Mouse (Mus musculus) heart, postnatal 14 days (tissue): Measurements from ENCODE around the gene Rxra. TPM values are rescaled to one million over a fixed set of nuclear protein-coding genes. Genes with fewer than 3 reads are reported as not detected.

ENCODE experiments used
- DNase-seq, 2 experiments: peaks; one replicate each; pipeline ENCODE4 v3.0.0; 2021 to 2022
- intact Hi-C: fragments of 180-260 bp; cut with DNase I; formaldehyde crosslinking; loops from one replicate; pipeline ENCODE4 v1.15.1; 2025
- total RNA-seq, 2 experiments: library from RNA; stranded (reverse); gene quantifications; 2 replicates each; pipeline ENCODE4 v1.2.3; 2021

The Rxra gene
- total RNA-seq, 2 experiments from 2014 or later, result 38.8 to 42.2 TPM

DNA sequence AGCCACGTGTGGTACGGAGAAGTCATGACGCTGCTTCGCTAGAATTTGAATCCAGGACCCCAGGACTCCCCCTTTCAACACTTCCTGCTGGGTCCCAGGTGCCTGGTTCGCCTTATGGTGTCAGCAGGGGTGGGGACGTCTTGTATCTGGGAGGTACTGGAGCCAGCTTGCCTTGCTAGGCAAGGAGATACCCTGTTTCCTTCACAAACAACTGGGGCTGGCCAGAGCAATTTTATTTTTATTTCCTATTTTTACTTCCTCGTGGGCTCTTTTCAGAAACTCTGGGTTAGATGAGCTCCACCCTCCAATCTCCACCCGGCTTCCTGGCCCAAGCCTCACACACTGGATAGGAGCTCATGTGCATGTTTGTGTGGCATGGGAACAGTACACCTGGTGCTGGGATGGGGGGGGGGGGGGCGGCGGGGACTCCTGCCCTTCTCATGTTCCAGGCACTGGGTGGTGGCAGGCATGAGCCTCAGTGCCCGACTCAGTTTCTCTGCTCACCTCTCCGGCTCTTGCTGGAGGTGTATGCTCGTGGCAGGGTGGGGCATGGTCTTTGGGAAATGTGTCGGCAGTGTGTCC, 15.0 kb downstream of the Rxra start:
- DNase-seq, result no peak
- intact Hi-C loops, result no loop called here

DNA sequence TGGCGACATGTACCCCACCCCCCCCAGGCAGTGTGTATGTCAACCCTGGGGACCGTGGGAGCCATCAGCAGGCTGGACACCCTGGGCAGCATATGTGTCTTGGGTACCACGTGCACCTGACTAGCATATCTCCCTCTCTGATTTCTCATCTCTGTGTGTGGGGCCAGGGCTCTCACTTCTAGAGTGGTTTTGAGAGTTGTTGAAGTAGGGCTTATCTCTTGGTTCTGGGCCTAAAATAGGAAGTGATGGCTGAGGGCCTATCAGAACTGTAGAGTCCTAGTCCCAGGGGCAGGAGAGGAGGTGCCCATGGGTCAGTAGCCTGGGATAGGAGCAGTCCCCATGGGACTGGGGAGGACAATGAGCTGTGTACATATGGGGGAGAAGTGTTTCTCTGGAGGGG, 16.4 kb downstream of the Rxra start:
- DNase-seq, result no peak
- intact Hi-C loops, result no loop called here

DNA sequence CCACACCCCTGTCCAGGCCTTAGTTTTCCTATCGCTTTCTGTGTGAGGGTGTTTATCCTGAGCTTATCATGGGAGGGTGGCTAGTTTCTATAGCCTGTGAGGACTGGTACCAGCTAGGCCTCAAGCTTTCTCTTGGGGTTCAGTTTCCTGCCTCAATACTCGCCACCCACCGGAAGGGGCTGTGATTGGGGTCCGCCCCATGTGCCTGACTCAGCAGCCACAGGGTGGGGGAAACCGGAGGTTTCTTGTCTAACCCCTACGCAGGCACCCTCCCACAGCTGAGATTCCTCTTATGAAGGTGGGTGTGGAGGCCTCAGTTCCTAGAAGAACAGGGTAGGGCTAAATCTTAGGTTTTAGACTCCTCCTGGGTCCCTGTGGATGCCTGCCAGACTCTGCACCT, 17.4 kb downstream of the Rxra start:
- intact Hi-C loops, result no loop called here
- no peak for DNase-seq

DNA sequence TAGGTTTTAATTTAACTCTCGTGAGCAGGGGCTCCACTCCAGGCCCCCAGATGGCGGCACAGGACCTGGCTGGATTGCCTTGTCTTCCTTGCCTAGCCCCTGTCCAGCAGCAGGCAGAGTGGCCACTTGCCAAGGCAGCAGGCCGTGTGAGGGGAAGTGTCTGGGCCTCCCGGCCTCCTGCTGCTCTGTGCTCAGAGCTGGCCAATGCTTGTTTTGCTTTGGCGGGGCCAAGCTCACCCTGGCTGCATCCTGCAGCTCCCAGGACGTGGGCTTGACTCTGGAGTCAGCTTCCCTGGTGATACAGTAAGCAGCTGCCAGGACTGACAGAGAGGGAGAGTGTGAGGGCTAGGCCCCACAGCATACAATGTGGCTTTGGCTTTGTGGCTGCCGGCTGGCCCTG, 23.3 kb downstream of the Rxra start:
- intact Hi-C loops, result loop anchor here (2.0 to 5.0 kb wide), 2 partner anchors 65 to 147 kb away; no protein-coding TSS in a partner anchor
- DNase-seq, result peak; percentile 91 to 93

- intact Hi-C loops, result no loop called here
- no peak for DNase-seq
These were observed 26.0 kb downstream of the Rxra start for GRCm38 (mm10) chr2:27702283-27702682.

DNA sequence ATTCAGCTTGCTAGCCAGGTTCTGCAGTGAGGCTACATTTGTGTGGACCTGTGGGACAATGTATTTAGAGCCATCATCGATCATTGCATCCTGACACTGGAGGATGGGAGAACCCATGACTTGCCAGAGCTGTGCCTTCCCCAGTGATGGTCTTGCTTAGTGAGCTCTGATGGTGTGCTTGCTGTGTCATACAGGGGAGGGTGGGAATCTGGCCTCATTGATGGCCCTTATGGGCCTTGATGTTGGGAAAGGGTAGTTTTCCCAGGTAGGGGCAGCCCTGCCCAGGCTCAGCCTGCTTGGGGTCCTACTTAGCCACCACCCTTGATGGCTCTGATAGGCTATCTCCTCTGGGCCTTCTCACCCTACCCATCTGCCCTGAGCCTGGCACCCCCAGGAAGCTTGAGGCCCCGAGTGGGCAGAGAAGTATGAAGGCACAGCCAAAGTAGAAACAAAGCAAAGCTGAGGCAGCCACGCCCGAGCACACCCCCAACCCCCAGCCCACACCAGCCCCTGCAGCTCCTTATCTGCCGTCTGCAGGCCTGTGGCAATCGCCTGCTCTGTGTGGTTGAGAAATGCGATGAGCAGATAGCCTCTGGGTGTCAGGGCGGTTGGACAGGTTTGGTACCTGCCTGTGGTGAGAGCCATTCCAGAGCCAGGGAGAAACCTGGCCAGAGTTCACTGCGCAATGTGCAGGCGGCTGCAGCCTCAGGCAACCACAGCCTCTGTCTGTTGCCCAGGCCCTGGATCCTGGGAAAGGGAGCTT, 26.8 kb downstream of the Rxra start:
- intact Hi-C loops, result no loop called here

DNA sequence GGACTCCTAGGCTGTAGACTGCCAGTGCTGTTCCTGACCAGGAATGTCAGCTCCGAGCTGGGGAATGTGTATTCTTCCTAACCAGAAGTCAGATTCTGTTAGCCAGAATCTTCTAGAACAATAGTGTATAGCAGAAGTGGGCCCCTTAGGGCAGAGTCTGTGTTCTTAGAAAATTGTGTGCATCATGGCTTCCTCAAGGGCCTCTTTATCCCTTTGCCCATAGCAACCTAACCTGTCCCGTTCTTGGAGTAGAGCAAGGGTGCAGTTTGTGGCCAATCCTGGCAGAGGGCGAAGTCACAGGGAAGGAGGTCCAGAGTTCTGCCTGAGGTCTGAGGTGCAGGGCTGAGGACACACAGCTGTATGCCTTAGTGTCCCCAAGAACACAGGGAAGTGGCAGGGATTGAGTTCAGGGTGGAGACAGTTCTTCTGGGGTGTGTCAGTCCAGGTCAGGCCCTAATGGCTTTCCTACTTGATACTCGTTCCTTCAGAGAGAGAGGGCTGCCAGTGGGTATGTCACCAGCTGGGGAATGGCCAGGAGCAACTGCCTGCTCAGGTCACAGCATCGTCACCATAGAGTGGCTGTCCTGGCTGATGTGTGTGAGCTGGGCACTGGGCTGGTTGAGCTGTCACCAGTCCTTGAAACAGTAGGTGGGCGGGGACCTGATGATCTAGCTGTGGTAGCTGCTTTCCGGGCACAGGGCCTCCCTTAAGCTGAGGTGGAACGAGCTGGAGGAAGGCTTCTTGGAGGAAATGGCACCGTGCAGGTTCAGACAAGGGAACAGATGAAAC, 27.8 kb downstream of the Rxra start:
- peak in 1 of 2 experiments; percentile 37 for DNase-seq
- intact Hi-C loops, result no loop called here

More for the DNA sequence above, 26.8 kb downstream of the Rxra start:
- no peak for DNase-seq

DNA sequence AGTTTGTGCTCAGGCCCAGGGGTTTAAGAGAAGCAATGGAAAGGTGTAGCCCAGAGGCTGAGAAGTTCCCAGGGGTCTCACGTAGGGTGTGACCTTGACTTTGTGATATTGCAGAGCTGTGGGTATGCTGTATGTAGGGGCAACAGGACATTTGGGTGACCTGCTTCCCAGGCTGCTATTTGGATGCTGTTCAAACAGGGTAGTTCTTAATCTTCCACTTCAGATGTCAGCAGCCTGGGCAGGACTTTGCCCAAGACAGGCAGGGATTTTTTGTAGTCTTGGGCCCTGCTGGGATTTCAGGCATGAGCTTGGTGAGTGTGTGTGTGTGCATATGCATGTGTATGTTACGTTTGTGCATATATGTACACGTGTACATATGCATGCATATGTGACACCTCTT, 28.4 kb downstream of the Rxra start:
- DNase-seq, result no peak
- intact Hi-C loops, result no loop called here

GRCm38 (mm10) chr2:27710871-27711382, 34.7 kb downstream of the Rxra start:
- intact Hi-C loops, result no loop called here
- no peak for DNase-seq

DNA sequence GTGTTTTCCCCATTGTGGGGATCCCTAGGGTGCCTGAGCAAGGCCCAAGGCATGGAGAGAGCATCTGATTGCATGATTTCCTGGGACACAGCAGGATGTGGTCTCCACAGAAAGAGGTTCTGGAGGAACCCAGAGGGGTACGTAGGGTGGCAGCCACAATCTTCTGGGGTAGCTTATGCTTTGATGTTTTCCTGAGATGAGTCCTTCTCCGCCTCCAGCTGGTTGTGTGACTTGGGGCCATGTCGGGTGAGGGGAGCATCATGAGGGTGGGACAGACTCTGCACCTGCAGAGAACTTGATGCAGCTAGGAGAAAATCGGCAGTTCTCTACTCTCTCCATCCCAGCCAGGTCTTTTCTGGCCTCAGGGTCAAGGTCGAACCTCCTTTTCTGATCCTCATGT, 36.4 kb downstream of the Rxra start:
- no peak for DNase-seq
- intact Hi-C loops, result no loop called here

- intact Hi-C loops, result no loop called here
These were observed 37.1 kb downstream of the Rxra start for GRCm38 (mm10) chr2:27713378-27713777.

GRCm38 (mm10) chr2:27714131-27714530, 37.9 kb downstream of the Rxra start:
- intact Hi-C loops, result no loop called here
- no peak for DNase-seq

More at GRCm38 (mm10) chr2:27713378-27713777, 37.1 kb downstream of the Rxra start:
- no peak for DNase-seq

GRCm38 (mm10) chr2:27715221-27715620, 39.0 kb downstream of the Rxra start:
- intact Hi-C loops, result no loop called here
- DNase-seq, result no peak

DNA sequence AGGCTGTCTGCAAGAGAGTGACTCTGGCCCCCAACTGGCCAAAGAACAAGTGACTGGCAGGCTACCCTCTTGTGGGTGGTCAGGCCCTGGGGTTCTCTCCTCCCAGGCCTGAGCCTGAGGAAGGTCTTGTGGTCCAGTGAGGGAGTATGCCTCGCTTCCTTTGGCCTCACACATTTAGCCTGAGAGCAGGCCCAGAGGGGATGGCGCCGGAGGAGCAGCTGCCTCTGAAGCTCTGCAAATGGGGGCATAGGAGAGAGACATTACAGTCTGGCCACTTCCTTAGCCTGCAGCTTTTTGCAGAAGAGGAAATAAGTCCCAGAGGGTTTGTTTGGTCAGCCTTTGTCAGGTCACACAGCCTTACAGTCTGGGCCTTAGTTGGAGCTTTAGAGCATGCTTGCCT, 40.1 kb downstream of the Rxra start:
- intact Hi-C loops, result no loop called here
- DNase-seq, result no peak

- peak; percentile 73 to 79 for DNase-seq
- intact Hi-C loops, result no loop called here
These were observed 42.0 kb downstream of the Rxra start for GRCm38 (mm10) chr2:27718191-27718590.

DNA sequence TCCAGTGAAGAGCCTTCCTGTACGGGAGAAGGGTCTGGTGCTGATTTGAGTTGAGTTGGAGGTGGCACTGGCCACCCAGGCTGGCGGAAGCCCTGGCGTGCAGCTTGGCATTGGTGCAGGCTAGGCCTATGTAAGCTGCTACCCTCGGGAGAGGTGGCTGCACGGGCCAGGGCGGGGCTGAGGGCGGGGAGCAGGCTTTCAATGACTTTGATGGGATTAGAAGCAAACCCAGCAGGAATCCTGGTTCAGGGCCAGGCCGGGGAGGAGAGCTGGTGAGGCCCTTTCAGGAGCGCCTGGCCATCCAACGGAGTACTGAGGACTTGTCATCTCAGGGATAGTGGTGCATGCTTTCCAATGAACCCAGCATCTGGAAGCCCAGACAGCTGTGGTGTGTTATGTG, 43.4 kb downstream of the Rxra start:
- intact Hi-C loops, result no loop called here
- peak in 1 of 2 experiments; percentile 36 for DNase-seq

DNA sequence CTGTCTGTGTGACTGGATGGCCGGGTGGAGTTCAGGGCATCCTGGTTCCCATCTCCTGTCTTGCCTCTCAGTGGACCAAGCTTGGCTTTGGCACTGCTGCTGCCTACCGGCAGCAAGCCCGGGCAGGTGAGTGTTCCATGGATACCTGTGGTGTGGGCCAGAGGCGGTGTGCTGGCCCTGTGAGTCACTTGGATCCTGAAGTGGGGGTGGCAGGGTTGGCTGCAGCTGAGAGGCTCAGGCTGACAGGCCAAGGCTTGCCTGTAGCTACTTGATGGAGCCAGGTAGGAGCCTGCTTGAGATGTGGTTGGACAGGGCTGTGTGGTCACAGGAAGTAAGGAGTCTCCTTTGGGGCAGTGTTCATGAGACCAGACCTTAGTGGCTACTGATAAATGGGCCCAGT, 45.4 kb downstream of the Rxra start:
- no peak for DNase-seq
- intact Hi-C loops, result no loop called here

DNA sequence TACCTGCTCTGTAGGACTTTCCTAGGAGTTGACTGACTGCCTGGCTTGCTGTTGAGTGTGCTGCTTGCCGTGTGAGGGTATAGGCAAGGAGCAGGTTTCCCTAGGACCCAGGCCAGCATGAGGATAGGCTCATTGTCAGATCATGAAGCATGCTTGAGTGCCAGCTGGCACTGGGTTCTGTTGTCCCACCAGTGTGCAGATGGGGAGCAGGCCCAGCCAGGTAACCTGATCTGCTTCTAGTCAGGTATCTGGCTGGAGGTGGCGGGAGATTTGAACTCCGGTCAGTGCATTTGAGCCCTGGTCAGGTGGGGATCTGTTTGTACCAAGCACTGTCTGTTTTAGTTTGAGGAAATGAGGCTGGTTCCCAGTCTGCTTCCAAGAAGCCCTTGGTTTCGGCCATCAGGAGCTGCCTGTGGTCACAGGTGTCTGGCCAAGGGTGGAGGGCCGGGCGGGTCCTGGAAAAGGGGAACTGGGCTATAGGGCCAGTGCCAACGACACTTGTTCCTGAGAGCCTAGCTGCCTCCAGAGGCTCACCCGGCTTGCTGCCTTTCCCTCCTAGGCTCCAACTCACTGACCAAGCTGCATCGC, 48.6 kb downstream of the Rxra start:
- no peak for DNase-seq
- intact Hi-C loops, result no loop called here

GRCm38 (mm10) chr2:27727994-27728854, 52.0 kb downstream of the Rxra start:
- DNase-seq, result no peak
- intact Hi-C loops, result no loop called here

DNA sequence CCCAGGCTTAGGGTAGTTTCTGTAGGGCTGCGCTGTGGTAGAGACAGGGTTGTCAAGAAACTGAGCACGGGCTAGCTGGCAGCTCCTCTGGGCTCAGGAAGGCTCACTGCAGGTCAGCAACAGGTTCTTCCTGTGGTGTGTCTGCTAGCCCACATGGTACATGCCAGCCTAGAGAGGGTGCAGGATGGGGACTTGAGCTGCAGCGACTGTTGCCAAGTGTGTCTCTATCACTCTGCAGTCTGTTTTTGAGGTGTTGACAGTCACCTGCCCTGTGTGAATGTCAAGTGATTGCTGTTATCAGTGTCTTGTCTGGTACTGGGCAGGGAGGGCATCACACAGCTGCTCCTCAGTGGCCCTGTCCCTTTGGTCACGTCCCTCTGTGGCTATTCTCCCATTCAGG, 52.8 kb downstream of the Rxra start:
- intact Hi-C loops, result no loop called here
- no peak for DNase-seq
